Mouse (Mus musculus) T-cell, adult 66 days (primary cell): ENCODE data around the gene Pus7. TPM values are rescaled to one million over a fixed set of nuclear protein-coding genes. Genes with fewer than 3 reads are reported as not detected.

Experiments used
- total RNA-seq, 2 experiments: library from RNA; stranded (reverse); gene quantifications; 3 replicates in 1 of 2; 4 replicates in 1 of 2; pipeline ENCODE4 v1.2.4; 2023

Pus7 gene
- total RNA-seq = 10 to 100 TPM; 31.7 to 41.0 TPM

GRCm38 (mm10) chr5:23782931-23783877 is at the start of gene Pus7:
Gene Pus7, minus strand, starts transcription at chr5:23783711.

GRCm38 (mm10) chr5:23787536-23788389 is 4.3 kb upstream of the Pus7 start, which contains the start of gene Rint1:
Gene Rint1, plus strand, starts transcription at chr5:23787711.

Other genes starting within 250 kb of the Pus7 start
- 100 to 1,000 TPM; 125 to 134 TPM for gene Srpk2, start 99.1 kb downstream of the Pus7 start, total RNA-seq
- 10 to 100 TPM; 33.1 to 35.5 TPM for gene Rint1, start 4.0 kb upstream of the Pus7 start, total RNA-seq
- gene Tomm7, start 60.5 kb upstream of the Pus7 start, total RNA-seq = 10 to 100 TPM; 48.2 to 58.8 TPM
- gene Fam126a, start 247.0 kb upstream of the Pus7 start, total RNA-seq = 10 to 100 TPM; 19.1 to 23.5 TPM